Mouse (Mus musculus) embryonic fibroblast, embryonic 13.5 days (primary cell): ENCODE results near the gene Hist2h2aa2. TPM values are rescaled to one million over a fixed set of nuclear protein-coding genes. Genes with fewer than 3 reads are reported as not detected.
A peak's percentile ranks its signal among the peaks of the same experiment; 100 is the strongest.

Source experiments
- H3K27ac ChIP-seq: 2 replicates; pipeline ENCODE4 v1.5.1; 2012; ENCODE audit warnings: low read length, control low read depth, inconsistent platforms; ENCODE audit not compliant: insufficient read depth
- H3K4me1 ChIP-seq: 2 replicates; pipeline ENCODE4 v1.6.1; 2011; ENCODE audit warnings: low read length; ENCODE audit not compliant: control insufficient read depth, insufficient read depth
- H3K4me3 ChIP-seq: 2 replicates; pipeline ENCODE4 v1.5.1; 2011; ENCODE audit warnings: mild to moderate bottlenecking, control low read depth, low read length; ENCODE audit not compliant: insufficient read depth
- CTCF ChIP-seq: IDR thresholded peaks from 2 replicates; pipeline ENCODE4 v1.5.1; 2011; ENCODE audit warnings: mild to moderate bottlenecking, control low read depth, low read length, moderate library complexity, borderline replicate concordance; ENCODE audit not compliant: insufficient read depth
- POLR2A ChIP-seq: IDR thresholded peaks from 2 replicates; pipeline ENCODE4 v1.6.1; 2011; ENCODE audit warnings: low read depth, mild to moderate bottlenecking, control low read depth, low read length, moderate library complexity
- polyA plus RNA-seq: library from polyadenylated mRNA; stranded (reverse); fragments of >200 nt; gene quantifications from 2 replicates; pipeline ENCODE4 v1.2.4, GENCODE M21; 2011; ENCODE audit warnings: low read depth; ENCODE audit not compliant: missing spikeins, insufficient read length

The Hist2h2aa2 gene
- polyA plus RNA-seq, 1 experiment = not detected

DNA sequence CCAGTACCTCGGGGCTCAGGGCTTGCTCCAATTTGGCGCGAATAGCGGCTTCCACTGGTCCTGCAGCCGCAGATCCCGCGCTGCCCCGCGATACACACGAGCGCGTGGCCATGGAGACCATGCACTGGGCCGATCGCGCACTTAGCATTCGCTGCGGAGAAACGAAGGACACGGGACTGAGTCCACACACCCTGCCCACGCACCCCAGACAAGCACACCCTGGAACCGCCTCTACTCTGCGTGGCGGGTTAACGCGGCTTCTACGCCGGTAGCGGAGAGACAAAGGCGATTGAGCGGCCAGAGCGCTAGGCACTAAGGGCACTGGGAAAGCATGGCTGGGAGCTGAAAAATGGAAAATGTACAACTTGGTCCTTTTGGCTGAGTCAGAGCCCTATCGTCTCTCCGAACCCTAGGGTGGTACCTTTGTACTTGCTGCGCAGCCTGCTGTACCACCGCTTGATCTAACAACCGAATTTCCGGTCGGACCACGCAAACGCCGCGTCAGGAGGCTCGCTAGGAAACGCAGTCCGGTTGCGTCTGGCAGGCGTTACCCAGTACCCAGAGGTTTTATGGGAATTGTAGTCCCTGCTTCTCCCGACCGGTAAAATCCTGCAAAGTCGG, 42.8 kb downstream of the Hist2h2aa2 start:
- Histone ChIP-seq H3K27ac (peak overlapping the region; percentile 81), H3K4me1 (no peaks in the 10 kb centered on the region), H3K4me3 (peak overlapping the region; percentile 79)
- TF ChIP-seq POLR2A (peak; percentile 94), CTCF (no peak)

DNA sequence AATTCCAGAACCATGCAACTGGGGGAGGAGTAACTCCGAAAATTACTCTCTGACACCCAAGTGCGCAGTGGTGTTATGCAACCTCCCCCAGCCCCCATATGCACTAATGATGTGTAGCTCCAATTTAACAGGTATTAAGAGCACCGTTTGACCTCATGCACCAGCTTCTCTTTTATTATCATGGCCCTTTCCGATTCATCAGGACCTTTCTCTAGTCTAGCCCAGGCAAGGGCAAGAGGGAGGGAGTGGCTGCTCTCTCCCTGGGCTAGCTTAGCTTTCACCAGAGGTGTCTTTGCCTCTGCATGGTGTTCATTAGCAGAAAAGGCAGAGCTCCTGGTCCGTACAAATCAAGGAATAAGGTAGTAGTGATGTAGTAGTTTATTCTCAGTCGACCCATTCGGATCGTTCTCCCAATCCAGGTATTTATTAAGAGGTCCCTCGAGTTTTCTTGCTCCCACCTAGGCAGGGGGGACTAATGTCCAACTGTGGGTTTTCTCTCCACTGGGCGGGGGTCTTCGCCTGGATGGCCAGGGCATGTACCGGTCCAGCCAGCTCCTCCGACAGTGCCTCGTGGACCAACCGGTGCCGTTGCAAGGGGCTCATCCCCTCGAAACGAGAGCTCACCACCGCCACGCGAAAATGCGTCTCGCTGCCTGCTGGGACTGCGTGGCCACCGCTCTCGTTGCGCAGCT, 43.5 kb downstream of the Hist2h2aa2 start:
- Histone ChIP-seq H3K4me1 (no peaks in the 10 kb centered on the region), H3K27ac (peak overlapping the region; percentile 81), H3K4me3 (peak overlapping the region; percentile 79)
- TF ChIP-seq CTCF (no peak), POLR2A (no peak; the same call in 1 of the 2 replicates)

DNA sequence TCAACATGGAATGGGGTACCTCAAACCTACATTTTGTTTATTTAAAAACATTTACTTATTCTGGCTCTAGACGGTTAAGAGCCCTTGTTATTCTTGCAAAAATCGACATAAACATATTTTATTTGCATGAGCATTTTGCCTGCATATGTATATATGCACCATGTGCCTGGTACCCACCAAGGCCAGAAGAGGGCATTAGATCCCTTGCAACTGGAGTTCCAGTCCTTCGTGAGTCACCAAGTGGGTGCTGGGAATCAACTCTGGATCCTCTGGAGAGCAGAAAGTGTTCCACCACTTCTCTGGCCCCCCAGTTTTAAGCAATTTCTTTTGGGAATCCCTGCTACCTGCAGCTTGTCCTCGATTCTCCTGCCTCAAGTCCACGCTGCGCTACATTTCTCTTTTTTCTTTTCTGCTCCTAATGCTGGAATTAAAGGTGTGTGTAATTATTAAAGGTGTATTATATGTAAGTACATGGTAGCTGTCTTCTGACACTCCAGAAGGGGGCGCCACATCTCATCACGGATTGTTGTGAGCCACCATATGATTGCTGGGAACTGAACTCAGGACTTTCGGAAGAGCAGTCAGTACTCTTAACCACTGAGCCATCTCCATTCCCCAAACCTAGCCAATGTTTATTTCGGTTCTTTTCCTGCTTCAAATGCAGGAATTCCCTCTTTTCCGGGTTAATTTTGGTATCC, 44.3 kb downstream of the Hist2h2aa2 start:
- Histone ChIP-seq H3K4me3 (no peak overlapping the region), H3K27ac (no peak overlapping the region), H3K4me1 (no peaks in the 10 kb centered on the region)
- TF ChIP-seq CTCF = no peak
- no peak for TF ChIP-seq POLR2A

DNA sequence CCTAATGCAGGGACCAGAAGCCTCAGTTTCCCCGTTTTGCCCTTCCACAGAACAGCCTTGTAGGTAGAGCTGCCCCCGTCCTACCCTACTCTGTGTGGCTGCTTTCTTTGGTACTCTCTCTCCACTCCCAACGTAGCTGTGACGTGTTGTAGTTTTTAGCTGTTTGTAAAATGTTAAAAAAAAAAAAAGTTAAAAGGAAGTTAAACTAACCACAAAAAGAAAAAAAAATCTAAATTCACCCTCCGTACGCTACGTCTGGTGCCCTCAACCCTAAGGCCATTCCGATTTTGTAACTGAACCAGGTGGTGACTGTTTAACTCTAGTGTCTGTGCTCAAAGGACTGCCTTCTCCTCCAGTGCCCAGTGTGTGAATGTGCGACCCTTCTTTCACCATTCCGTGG, 45.1 kb downstream of the Hist2h2aa2 start:
- Histone ChIP-seq H3K4me1 (no peaks in the 10 kb centered on the region), H3K27ac (no peak overlapping the region), H3K4me3 (no peak overlapping the region)
- no peak for TF ChIP-seq CTCF
- no peak for TF ChIP-seq POLR2A

DNA sequence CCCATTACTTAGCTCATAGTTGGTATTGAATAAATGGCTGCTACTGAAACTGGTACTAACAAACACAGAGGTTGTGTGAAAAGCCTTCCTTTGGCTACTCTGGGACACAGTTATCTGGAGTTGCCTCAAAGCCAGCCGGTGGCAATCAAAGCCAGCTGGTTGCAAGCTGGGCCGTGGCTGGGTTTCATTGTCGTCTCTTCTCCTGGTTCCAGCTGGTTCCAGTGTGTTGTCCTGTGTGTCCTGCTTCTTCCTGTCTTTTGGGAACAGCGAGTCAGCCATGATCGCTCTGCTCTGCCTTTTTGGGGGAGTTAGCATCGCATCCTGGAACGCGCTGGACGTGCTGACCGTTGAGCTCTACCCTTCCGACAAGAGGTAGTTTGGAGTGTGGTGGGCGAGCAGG, 47.1 kb downstream of the Hist2h2aa2 start:
- Histone ChIP-seq H3K27ac (no peak overlapping the region), H3K4me1 (no peaks in the 10 kb centered on the region), H3K4me3 (no peak overlapping the region)
- no peak for TF ChIP-seq POLR2A
- TF ChIP-seq CTCF = no peak

Other genes with a start within 250 kb of the Hist2h2aa2 start
- 53.5 and 57.7 TPM in 2 replicates for gene Plekho1, start 244.3 kb downstream of the Hist2h2aa2 start, polyA plus RNA-seq
- gene Vps45, start 181.8 kb downstream of the Hist2h2aa2 start, polyA plus RNA-seq = 15.5 and 15.6 TPM in 2 replicates
- gene Otud7b, start 135.7 kb downstream of the Hist2h2aa2 start, polyA plus RNA-seq = 26.0 and 30.0 TPM in 2 replicates
- gene Mtmr11, start 78.3 kb downstream of the Hist2h2aa2 start, polyA plus RNA-seq = 41.8 and 52.6 TPM in 2 replicates
- 63.3 and 70.6 TPM in 2 replicates for gene Sf3b4, start 67.9 kb downstream of the Hist2h2aa2 start, polyA plus RNA-seq
- 1.8 and 2.0 TPM in 2 replicates for gene Sv2a, start 59.1 kb downstream of the Hist2h2aa2 start, polyA plus RNA-seq
- gene Bola1, start 20.6 kb downstream of the Hist2h2aa2 start, polyA plus RNA-seq = 9.6 and 10.4 TPM in 2 replicates
- not detected in 2 replicates for gene Hist2h2ab, start 20.4 kb downstream of the Hist2h2aa2 start, polyA plus RNA-seq
- gene Hist2h2ac, start 19.4 kb downstream of the Hist2h2aa2 start, polyA plus RNA-seq = 4.4 and 5.3 TPM in 2 replicates
- 1.1 and 1.2 TPM in 2 replicates for gene Hist2h2be, start 19.2 kb downstream of the Hist2h2aa2 start, polyA plus RNA-seq
- gene Hist2h3c2, start 1.1 kb downstream of the Hist2h2aa2 start, polyA plus RNA-seq = 10.0 and 16.5 TPM in 2 replicates
- gene Hist2h2aa1, start 5.2 kb upstream of the Hist2h2aa2 start, polyA plus RNA-seq = 9.2 and 11.1 TPM in 2 replicates
- gene Hist2h3c1, start 6.4 kb upstream of the Hist2h2aa2 start, polyA plus RNA-seq = not detected in 2 replicates
- gene Hist2h4, start 23.0 kb upstream of the Hist2h2aa2 start, polyA plus RNA-seq = 2.5 and 3.7 TPM in 2 replicates
- 2.6 and 7.5 TPM in 2 replicates for gene Hist2h3b, start 28.4 kb upstream of the Hist2h2aa2 start, polyA plus RNA-seq
- 11.0 and 16.1 TPM in 2 replicates for gene Hist2h2bb, start 29.5 kb upstream of the Hist2h2aa2 start, polyA plus RNA-seq
- gene Fcgr1, start 53.7 kb upstream of the Hist2h2aa2 start, polyA plus RNA-seq = 0.61 TPM in 1 of 2 replicates, not detected in the other
- gene BC107364, start 212.0 kb upstream of the Hist2h2aa2 start, polyA plus RNA-seq = not detected in 2 replicates